Mouse (Mus musculus) urinary bladder, adult 2 months (tissue): ENCODE measurements around the gene Stat6. TPM values are rescaled to one million over a fixed set of nuclear protein-coding genes. Genes with fewer than 3 reads are reported as not detected.
"Not testable (repeated sequence)": the region's sequence is repeated elsewhere in the genome, so short reads cannot be mapped to it uniquely, and the experiment has no call there.

Source experiments
- DNase-seq: peaks from one replicate; pipeline ENCODE4 v3.0.0; 2022; ENCODE audit warnings: low spot score
- polyA plus RNA-seq: library from polyadenylated mRNA; depleted of rRNA; stranded (reverse); fragments of >200 nt; gene quantifications from 2 replicates; pipeline ENCODE4 v1.2.3, GENCODE M21; 2012

The Stat6 gene
- polyA plus RNA-seq, 1 experiment, result 78.1 TPM

DNA sequence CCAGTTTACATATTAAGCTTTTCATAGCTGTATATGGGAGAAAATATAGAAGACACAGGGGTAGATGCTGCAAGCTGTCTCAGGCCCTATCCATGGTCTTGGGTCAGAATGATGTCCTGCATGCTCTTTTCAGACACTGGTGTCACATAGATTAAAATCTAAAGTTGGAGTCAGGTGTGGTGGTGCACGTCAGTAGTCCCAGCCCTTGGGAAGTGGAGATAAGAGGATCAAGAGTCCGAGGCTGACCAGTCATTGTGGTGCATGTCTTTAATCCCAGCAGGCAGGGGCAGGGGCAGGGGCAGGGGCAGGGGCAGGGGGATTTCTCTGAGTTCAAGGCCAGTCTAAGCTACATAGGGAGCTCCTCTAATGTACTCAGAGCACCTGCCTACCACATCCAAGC lies 3.0 kb downstream of the Stat6 start:
- DNase-seq, result no peak

DNA sequence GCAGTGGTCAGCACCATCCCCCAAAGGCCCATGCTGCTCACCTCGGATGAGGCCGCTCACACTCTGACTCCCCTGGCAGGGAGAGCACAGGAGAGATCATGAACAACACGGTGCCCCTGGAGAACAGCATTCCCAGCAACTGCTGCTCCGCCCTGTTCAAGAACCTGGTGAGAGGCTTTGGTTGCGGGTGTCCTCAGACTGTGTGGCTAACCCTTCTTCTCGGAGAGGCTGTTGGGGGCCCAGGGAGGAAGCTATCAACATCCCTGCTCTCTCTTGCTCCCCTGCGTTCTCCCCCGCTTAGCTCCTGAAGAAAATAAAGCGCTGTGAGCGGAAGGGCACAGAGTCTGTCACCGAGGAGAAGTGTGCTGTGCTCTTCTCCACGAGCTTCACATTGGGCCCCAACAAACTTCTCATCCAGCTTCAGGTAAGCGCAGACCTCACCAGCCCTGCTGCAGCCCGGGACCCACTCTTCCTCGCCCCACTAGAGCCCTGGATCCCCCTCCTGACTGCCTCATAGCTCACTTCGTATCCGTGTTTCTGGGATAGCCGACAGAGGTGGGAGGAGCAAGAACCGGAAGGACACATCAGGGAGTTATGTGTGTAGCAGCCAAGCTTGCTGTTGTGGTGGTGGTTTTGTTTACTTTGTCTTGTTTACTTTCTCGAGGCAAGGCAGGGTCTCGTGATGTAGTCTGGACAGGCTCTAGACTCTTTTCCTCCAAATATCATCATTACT lies 10.3 kb downstream of the Stat6 start:
- DNase-seq, result no peak

GRCm38 (mm10) chr10:127654970-127655579 lies 12.3 kb downstream of the Stat6 start:
- DNase-seq, result no peak

GRCm38 (mm10) chr10:127657617-127658016 lies 14.8 kb downstream of the Stat6 start:
- not testable (repeated sequence) for DNase-seq

DNA sequence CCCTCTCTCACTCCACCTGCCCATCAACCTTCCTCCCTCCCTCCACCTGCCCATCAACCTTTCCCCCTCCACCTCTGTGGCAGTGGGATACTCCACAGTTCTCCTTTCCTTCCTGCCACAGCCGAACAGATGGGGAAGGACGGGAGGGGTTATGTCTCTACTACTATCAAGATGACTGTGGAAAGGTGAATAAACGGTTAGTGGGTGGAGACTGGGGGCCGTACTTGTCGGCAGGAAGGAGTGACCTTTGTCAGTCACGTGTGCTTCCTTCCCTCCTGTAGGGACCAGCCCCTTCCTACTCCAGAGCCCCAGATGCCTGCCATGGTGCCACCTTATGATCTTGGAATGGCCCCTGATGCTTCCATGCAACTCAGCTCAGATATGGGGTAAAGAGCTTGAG lies 15.3 kb downstream of the Stat6 start:
- no peak for DNase-seq

DNA sequence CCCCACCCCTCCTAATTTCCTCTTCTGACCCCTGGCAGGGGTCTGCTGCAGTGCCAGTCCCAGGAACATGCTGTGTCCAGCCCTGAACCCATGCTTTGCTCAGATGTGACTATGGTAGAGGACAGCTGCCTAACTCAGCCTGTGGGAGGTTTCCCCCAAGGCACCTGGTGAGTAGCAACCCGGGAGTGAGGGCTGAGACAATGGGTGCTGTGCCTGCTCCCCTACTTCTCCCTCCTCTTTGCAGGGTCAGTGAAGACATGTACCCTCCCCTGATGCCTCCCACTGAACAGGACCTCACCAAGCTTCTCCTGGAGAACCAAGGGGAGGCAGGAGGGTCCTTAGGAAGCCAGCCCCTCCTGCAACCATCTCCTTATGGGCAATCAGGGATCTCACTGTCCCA lies 16.8 kb downstream of the Stat6 start:
- DNase-seq, result no peak

DNA sequence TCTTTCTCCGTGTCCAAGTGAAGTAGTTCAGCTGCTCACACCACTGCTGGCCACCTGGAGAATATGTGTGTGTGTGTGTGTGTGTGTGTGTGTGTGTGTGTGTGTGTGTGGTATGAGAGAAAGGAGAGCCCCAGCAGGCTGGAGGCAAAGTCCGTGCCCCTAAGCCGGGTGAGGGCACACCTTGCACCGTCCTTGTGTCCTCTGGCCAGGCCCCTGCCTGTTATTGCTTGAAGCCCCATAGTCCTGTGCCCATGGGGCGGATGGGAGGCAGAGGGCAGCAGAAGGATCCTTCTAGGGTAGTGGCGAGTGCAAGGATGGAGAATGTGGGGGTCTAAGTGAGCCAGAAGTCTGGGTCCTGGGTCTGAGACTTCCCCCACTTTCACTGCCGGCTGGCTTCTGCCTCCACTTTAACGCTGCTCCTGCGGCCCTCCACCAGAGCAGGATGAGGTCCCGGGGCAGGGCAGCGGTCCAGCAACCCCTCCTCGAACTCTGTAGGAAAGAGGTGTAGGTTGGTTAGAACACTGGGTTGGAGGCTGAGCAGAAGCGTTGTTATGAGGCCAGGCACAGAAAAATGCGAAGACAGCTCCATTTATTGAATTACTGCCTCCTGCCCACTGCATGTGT lies 18.6 kb downstream of the Stat6 start:
- no peak for DNase-seq

DNA sequence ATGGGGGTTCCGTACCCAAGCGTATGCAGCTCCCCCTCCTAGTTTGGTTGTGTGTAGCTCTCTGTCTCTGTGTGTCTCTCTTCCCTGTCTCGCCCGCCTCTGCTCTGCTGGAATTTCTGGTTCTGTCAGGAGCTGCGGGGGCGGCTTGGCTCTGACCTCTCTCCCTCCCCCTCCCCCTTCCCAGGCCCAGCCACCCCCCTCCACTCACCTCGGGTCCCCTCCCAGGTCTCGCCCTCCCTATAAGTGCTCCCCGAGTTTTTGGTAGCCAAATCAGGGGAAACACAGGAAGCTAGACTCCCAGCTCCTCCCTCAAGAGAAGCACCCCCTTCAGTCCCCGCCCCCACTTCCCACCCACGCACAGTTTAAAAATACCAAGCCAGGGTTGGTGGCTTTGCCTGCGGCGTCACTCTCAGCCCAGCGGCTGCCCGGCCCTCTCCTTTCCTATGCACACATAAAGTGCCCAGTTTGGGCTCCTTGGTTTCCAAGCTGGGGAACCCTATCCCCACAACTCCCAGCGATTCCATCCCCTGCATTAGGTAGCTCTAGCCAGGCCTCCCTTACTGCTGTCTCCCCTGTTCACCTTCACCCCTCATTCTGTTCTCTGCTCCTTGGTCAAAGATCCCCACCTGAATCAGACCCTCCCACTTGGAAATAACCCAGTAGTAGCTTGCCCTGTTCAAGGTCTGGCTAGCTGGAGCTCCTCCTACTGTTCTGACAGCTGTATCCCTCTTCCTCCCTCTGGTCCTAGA lies 19.3 kb downstream of the Stat6 start:
- DNase-seq, result no peak

GRCm38 (mm10) chr10:127662666-127663253 lies 20.0 kb downstream of the Stat6 start:
- DNase-seq, result no peak

- DNase-seq, result no peak
These were observed 20.8 kb downstream of the Stat6 start for GRCm38 (mm10) chr10:127663590-127663989.

DNA sequence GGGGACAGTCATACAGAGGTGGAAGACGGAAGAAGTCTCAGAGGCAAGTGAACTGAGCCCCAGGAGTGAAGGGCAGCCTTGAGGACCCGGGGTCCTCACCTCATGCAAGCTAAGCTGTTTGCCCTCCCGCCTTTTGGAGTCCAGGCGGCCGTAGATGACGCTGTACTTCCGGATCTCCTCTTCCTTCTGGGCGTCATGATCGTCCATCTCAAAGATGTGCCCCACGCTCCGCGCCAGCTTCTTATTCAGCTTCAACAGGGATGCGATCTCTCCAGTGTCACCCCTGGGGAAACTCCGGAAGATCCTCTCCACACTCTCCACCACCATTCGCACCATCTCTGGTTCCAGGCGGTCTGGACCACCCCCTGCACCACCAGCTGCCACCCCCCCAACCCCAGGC lies 21.4 kb downstream of the Stat6 start:
- DNase-seq, result no peak

DNA sequence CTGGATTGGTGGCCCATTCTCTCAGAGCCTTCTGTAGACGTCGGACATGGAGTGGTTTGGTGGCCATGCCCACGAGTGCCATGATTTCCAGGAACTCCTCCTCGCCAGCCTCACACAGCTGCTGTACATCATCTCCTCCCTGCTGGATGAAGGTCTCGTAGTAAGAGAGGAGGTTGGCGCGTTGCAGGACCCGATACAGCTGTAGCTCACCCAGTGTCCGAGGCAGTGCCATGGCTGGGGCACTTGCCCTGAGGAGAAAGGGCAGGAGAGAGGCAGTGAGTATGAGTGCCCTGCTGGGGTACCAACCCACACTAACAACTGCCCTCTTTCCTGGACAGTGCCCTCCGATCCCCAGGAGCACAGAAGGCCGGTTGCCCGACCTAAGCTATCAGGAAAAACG lies 22.1 kb downstream of the Stat6 start:
- no peak for DNase-seq

GRCm38 (mm10) chr10:127665366-127666181 lies 22.8 kb downstream of the Stat6 start:
- no peak for DNase-seq

GRCm38 (mm10) chr10:127666501-127667268 lies 23.9 kb downstream of the Stat6 start, which contains the start of gene Nemp1:
Gene Nemp1, plus strand, starts transcription at chr10:127666901.
- DNase-seq, result peak; percentile 87

DNA sequence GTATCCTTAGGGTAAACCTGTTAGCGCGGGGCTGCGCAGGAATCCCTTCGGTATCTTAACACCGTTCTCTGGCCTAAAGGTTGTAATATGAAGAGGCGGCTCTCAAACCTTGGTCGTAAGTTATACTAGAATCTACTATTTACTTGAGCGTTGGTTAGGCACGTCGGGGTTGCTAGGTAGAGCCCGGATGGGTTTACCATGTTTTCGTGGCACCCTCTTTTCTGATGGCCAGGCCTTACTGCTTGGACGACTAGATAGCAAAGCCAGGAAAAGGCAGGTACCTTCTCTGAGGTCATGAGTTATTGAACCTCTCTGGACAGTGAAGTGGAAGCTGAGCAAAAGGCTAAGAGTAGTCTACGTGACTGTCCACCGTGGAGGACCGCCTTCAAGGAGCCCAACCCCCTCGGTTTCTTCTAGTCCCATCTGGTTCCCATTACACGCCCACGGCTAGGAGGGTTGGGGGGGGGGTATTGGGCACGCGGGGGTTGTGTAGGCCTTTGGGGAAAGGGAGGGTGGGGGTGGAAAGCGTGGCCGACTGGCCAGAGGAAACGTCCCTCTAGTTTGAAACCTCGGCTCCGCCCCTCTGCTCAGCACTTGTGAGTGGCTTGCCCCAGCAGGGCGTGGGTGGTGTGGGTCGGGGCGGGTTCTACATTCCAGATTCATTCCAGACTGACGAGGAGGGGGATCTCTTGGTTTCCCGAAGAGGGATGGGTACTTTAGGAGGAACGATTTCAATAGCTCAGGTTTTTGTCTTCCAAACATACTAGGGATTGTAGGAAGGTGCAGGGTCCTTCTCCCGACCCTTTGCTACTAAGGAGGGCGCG lies 24.7 kb downstream of the Stat6 start:
- peak; percentile 64 for DNase-seq

DNA sequence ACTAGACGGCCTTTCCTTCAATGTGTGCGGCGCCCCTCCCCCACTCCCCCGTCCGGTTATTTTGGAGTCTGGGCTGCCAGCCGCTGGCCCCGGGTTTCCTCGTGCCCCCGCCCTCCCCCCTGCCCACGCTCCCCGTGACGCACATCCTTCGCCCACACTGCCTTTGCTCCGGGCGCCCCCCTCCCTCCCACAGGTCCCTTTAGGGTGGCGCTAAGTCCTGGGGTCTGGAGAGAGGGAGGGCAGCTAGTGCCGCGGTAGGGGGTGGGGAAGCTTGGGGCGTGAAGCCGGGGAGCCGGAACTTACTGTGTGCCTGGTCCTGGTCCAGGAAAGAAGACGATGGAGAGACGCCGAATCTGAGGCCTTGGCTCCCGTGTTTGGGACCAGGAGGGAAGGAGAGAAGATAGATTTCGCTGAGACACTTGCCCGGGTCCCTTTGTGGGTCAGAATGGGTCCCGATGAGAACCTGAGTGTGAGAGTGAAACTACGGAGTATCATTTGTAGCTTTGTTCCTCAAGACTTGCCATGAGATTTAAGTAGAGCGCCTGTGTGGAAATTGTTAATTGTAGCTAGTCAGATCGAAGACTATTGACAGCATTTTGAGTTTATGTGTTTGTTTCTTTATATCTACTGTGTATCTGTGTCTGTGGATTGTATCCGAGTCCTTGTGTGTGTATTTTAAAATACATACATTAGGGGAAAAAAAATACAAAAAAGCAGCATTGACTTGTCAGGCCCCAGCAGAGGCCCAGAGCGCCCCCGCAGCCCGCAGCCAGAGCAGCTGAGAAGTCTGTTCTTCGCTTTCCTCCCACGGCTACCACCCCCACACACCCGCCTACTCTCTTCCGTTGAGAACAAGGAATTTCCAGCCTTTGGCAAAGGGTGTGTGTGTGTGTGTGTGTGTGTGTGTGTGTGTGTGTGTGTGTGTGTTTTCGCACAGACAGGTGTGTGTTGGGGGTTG lies 25.6 kb downstream of the Stat6 start, which contains the start of gene Nab2:
Gene Nab2 (minus strand): TSS at position 476 of the 958 bp plus-strand sequence.
- peak; percentile 65 for DNase-seq

DNA sequence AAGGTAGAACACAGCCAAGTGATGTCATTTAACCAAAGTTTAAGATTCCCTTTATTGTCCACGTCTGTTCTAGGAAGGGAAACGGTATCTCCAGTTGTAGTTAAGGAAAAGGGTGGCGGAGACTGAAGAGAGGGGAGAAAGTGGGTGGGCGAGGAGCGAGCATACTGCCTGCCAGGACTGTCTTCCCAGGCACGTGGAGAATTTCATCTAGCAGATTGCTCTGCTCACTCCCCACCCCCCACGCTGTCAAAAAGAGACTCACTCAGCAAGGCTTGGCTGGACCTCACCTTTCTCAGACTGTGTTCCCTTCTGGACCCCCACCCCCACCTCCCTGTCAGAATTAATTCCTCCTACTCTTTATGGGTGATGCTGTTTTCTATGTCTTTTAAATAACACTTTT lies 26.4 kb downstream of the Stat6 start:
- DNase-seq, result no peak

DNA sequence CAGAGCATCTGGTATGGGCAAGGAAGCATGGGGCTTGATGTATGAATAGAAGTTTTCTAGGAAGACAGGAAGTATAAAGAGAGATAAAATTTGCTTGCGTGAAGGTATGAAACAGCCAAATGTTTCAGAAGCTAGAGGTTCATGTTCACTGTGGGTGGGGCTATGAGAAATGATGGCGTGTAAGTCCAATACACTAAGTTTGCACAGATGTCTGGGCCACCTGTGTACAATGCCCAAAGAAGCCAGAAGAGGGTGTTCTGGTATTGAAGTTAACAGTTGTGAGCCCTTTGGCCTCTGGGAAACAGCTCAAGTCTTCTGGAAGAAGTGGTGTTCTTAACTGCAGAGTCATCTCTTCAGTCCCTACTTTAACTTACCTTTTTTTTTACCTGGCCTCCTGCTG lies 27.4 kb downstream of the Stat6 start:
- no peak for DNase-seq
